Comparison of ENCODE assay signal across 9 mouse cellular contexts in the genomic region with DNA sequence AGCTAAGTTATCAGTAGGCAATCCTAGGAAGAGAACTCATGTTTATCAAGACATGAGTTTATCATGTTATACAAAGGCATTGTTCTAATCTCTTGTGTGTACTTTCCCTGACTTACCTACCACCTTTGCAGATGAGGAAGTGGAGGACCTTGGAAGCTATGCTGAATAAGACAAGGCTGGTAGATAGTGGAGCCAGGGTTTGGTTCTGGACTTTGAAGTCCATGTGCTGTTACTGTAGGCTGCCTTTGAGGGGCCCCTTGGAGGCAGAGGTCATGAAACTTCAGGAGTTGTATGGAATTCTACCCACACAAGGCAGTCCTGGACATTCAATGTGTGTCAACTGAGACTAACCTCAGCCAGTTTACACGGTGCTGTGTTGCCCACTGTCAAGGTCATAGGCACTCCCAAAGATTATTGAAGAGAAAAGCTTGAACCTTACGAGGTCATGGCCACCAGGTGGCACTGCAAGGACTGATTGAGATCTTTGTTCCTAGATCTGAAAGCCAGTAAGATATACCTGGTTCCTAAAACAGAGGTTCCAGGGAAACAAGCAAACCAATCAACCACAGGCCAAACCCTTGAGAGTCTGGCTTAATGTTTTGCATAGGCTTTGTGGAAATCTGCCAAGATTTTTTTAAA.
A peak's percentile ranks its signal among the peaks of the same experiment; 100 is the strongest.
DNase-seq lines count a peak whose midpoint lies in the region; ATAC-seq lines count a peak whose summit lies in the region.
"Had no signal": no experiment of that assay in that cellular context is flagged by ENCODE, and none has a peak within 500 bp of the region (broad histone marks: within the 10 kb centered on the region; RNA-seq: fewer than 3 reads in every experiment).

No protein-coding gene starts in this region.

- no peak overlapping the region for H3K9ac ChIP-seq in hindbrain, embryonic 16.5 days (ENCODE audit: low read depth, low read length)

- no peak for ATAC-seq in hindbrain, embryonic 16.5 days

- H3K4me1 ChIP-seq in hindbrain, embryonic 10.5 days (replicated peaks): peaks cover 8% of the 10 kb centered on the region
- H3K4me1 ChIP-seq in hindbrain, embryonic 16.5 days (ENCODE audit: control insufficient read depth, insufficient read depth, low read depth, low read length): no peaks in the 10 kb centered on the region

- H3K4me2 ChIP-seq in hindbrain, embryonic 16.5 days (ENCODE audit: low read length): no peak overlapping the region

- peak; percentile 66 for DNase-seq in hindbrain, embryonic 10.5 days (ENCODE audit: low spot score)
- DNase-seq in Muller cell, postnatal 12 days (ENCODE audit: inconsistent ontology term): peak; percentile 36
- peak; percentile 79 for DNase-seq in cerebellum, adult 8-10 months
- peak; percentile 79 for DNase-seq in gastrocnemius, postnatal 10 days
- DNase-seq in kidney, postnatal 4 days: peak; percentile 85 to 87
- peak; percentile 83 for DNase-seq in lung, postnatal 14 days
- DNase-seq in spleen, postnatal 4 days (ENCODE audit: low spot score in 2 of 2): peak; percentile 71 to 86

- no peaks in the 10 kb centered on the region for H3K36me3 ChIP-seq in hindbrain, embryonic 10.5 days
- no peaks in the 10 kb centered on the region for H3K36me3 ChIP-seq in hindbrain, embryonic 16.5 days (ENCODE audit: control insufficient read depth, insufficient read depth, low read length)

- H3K4me3 ChIP-seq in hindbrain, embryonic 10.5 days: no peak overlapping the region
- no peak overlapping the region for H3K4me3 ChIP-seq in hindbrain, embryonic 16.5 days (ENCODE audit: low read length)

- H3K9me3 ChIP-seq in hindbrain, embryonic 10.5 days: no peaks in the 10 kb centered on the region
- H3K9me3 ChIP-seq in hindbrain, embryonic 16.5 days (ENCODE audit: control insufficient read depth, low read length): no peaks in the 10 kb centered on the region

- no peaks in the 10 kb centered on the region for H3K27me3 ChIP-seq in hindbrain, embryonic 10.5 days (ENCODE audit: insufficient read depth, poor library complexity, severe bottlenecking)
- no peaks in the 10 kb centered on the region for H3K27me3 ChIP-seq in hindbrain, embryonic 16.5 days (replicated peaks; ENCODE audit: control insufficient read depth, insufficient read depth, low read length)

- H3K27ac ChIP-seq in hindbrain, embryonic 10.5 days: no peak overlapping the region
- no peak overlapping the region for H3K27ac ChIP-seq in hindbrain, embryonic 16.5 days (ENCODE audit: low read depth, low read length)
- H3K27ac ChIP-seq: macrophage had no signal

- WGBS in hindbrain, embryonic 10.5 days: 26% methylated on average over 2 of the region's 2 CpGs
- 24% methylated on average over 2 of the region's 2 CpGs for WGBS in hindbrain, embryonic 16.5 days

Comparison
In these comparisons a context has a peak if more than half of its experiments do, and no peak if none do; other contexts are left out.
1. DNase-seq: peak in every context shown above with its lines; median percentile 86 in kidney, postnatal 4 days; 83 in lung, postnatal 14 days; 79 in cerebellum, adult 8-10 months; 79 in gastrocnemius, postnatal 10 days; 78 in spleen, postnatal 4 days; 66 in hindbrain, embryonic 10.5 days; 36 in Muller cell, postnatal 12 days.